Mouse (Mus musculus) kidney, postnatal 0 days (tissue): ENCODE measurements at regions not wholly inside any gene's neighbourhood (a gene's known extent, or its start where the extent isn't known, plus 50 kb on each side); places are given as distances from the start of the nearest gene placed in this dataset.

ENCODE experiments used
- ATAC-seq: fragments of 200-750 bp; cut with Nextera tagmentation; replicated peaks from 2 replicates; pipeline ENCODE4 v1.8.0; 2017; ENCODE audit warnings: low read depth, moderate number of reproducible peaks, moderate TSS enrichment, moderate library complexity; ENCODE audit not compliant: low FRiP score
- DNase-seq: peaks from one replicate; pipeline ENCODE4 v3.0.0-alpha.2; 2016; ENCODE audit warnings: low spot score
- H3K27ac ChIP-seq: fragments of 300-500 bp; sonication (generic); 2 replicates; pipeline ENCODE4 v1.5.1; 2014; ENCODE audit warnings: mild to moderate bottlenecking
- H3K27me3 ChIP-seq: fragments of 300-500 bp; sonication (generic); 2 replicates; pipeline ENCODE4 v1.6.1; 2014; ENCODE audit warnings: low read length, mixed read lengths; ENCODE audit not compliant: insufficient read depth
- H3K36me3 ChIP-seq: fragments of 300-500 bp; sonication (generic); 2 replicates; pipeline ENCODE4 v1.6.1; 2014; ENCODE audit warnings: low read length, mixed read lengths; ENCODE audit not compliant: insufficient read depth
- H3K4me1 ChIP-seq: fragments of 300-500 bp; sonication (generic); replicated peaks from 2 replicates; pipeline ENCODE4 v1.6.1; 2014; ENCODE audit warnings: antibody characterized with exemption, low read length, mixed read lengths; ENCODE audit not compliant: insufficient read depth
- H3K4me2 ChIP-seq: fragments of 300-500 bp; sonication (generic); 2 replicates; pipeline ENCODE4 v1.6.1; 2014; ENCODE audit warnings: mild to moderate bottlenecking, low read length, moderate library complexity, mixed read lengths
- H3K4me3 ChIP-seq: fragments of 300-500 bp; sonication (generic); replicated peaks from 2 replicates; pipeline ENCODE4 v1.5.1; 2014; ENCODE audit warnings: low read depth, low read length
- H3K9ac ChIP-seq: fragments of 300-500 bp; sonication (generic); 2 replicates; pipeline ENCODE4 v1.6.1; 2014; ENCODE audit warnings: low read depth, low read length
- H3K9me3 ChIP-seq: fragments of 300-500 bp; sonication (generic); replicated peaks from 2 replicates; pipeline ENCODE4 v1.6.1; 2016; ENCODE audit warnings: low read length, inconsistent platforms, mixed read lengths
- CTCF ChIP-seq: IDR thresholded peaks from 2 replicates; pipeline ENCODE4 v1.5.1; 2016; ENCODE audit warnings: antibody characterized with exemption, low read depth, mild to moderate bottlenecking, moderate library complexity
- WGBS: fragments of 180-500 bp; shearing (Covaris S2); extraction: QIAGEN DNeasy Blood & Tissue Kit; methylation state at CpG from one replicate; pipeline ENCODE4 v1.1.7; 2014; 5-methylcytosine and 5-hydroxymethylcytosine counted together

DNA sequence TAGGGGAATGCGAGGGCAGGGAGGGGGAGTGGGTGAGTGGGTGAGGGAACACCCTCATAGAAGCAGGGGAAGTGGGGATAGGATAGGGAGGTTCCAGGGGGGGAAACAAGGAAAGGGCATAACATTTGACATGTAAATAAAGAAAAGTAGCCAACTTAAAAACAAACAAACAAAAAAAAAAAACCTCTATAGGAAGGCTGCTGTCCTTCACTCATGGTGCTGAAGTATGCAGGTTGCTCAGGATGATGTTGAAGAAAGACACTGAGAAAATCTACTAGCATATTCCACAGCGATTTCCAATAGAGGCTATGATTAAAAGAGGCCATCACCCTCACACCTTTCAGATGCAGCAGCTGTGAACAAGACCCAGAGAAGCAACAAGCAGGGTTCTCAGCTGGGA is 298.7 kb downstream of the Rps29 start:
- Histone ChIP-seq H3K4me2 (no peak overlapping the region), H3K9ac (no peak overlapping the region), H3K27ac (no peak overlapping the region), H3K27me3 (no peaks in the 10 kb centered on the region), H3K36me3 (no peaks in the 10 kb centered on the region), H3K4me1 (no peaks in the 10 kb centered on the region), H3K4me3 (no peak overlapping the region), H3K9me3 (no peaks in the 10 kb centered on the region)
- 68% methylated on average over 2 of the region's 2 CpGs for WGBS
- ATAC-seq (no peak), DNase-seq (peak; percentile 36)
- no peak for TF ChIP-seq CTCF

DNA sequence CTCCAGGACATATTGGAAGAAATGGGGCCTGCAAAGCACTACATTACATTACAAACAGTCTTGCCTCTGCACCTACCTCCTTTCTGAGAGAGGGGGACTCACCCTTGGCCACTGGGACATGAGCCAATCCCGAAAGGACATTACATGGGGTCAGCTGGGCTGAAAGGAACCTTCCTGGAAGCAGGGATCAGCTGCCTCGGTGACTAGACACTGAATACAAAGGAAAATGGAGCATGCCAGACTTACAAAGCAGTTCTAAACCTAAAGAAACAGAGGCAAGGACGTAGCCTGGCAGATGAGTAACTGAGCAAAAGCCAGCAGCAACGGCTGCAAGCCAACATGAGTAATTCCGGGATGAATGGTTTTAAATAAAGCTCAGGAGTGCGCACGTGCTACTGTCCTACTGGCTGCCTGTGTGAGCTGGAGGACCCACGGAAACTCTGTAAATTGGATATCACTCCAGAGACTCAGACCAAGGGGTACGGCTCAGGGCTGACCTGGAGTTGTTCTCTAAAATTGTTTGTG is 309.3 kb downstream of the Rps29 start:
- WGBS, result 82% methylated on average over 9 of the region's 9 CpGs
- no peaks in the 10 kb centered on the region for H3K9me3 ChIP-seq

DNA sequence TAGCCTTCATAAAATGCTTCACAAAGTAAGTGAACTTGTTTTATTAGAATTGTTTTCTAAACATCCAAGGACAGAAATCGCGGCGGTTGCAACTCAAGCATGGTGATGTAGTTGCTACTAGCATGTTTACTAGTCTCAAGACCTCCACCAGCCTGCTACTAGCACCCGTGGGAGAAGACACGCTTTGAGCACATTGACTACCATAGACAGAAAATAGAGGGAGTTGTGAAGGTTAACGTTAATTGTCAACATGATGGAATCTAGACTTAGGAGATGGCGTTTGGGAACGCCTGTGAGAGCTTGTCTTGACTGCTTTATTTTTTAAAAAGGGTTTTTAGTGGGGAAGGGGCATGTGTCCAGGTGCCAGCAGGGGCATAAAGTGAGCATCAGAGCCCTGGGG is 318.2 kb downstream of the Rps29 start:
- H3K9ac ChIP-seq, result no peak overlapping the region
- H3K4me2 ChIP-seq, result no peak overlapping the region
- no peaks in the 10 kb centered on the region for H3K36me3 ChIP-seq
- ATAC-seq (no peak), DNase-seq (no peak)
- H3K27ac ChIP-seq, result no peak overlapping the region
- no peak for TF ChIP-seq CTCF
- no peak overlapping the region for H3K4me3 ChIP-seq
- H3K27me3 ChIP-seq, result no peaks in the 10 kb centered on the region
- no peaks in the 10 kb centered on the region for H3K9me3 ChIP-seq
- no peaks in the 10 kb centered on the region for H3K4me1 ChIP-seq
- 93% methylated on average over 8 of the region's 8 CpGs for WGBS

More for the DNA sequence above, 309.3 kb downstream of the Rps29 start:
- TF ChIP-seq CTCF, result no peak
- no peak overlapping the region for H3K4me3 ChIP-seq
- no peak for ATAC-seq
- H3K4me2 ChIP-seq, result no peak overlapping the region
- DNase-seq, result no peak
- H3K9ac ChIP-seq, result no peak overlapping the region
- no peaks in the 10 kb centered on the region for H3K36me3 ChIP-seq
- H3K27ac ChIP-seq, result no peak overlapping the region
- no peaks in the 10 kb centered on the region for H3K4me1 ChIP-seq
- H3K27me3 ChIP-seq, result no peaks in the 10 kb centered on the region

DNA sequence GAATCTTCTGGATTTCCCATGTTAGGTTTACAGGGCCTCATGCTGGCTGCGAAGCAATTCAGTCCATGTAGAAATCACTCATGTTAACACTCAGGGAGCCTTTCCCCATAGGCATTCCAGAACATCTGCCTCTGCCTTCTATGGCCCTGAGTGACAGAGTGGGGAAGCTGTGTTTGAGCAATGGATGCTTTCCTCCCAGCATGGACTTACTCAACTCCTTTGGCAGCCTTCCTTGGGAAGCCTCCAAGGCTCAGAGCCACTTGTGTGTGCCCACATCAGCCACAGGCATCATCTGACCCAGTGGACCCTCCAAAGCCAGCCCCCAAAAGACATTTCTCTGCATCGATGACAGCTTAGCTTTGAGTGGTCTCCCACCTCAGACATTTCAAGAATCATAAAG is 318.8 kb downstream of the Rps29 start:
- no peak for ATAC-seq
- H3K4me2 ChIP-seq, result no peak overlapping the region
- DNase-seq, result no peak
- H3K27ac ChIP-seq, result no peak overlapping the region
- H3K36me3 ChIP-seq, result no peaks in the 10 kb centered on the region
- H3K27me3 ChIP-seq, result no peaks in the 10 kb centered on the region
- no peaks in the 10 kb centered on the region for H3K4me1 ChIP-seq
- no peak overlapping the region for H3K9ac ChIP-seq
- H3K9me3 ChIP-seq, result no peaks in the 10 kb centered on the region
- H3K4me3 ChIP-seq, result no peak overlapping the region
- no peak for TF ChIP-seq CTCF
- 90% methylated on average over 2 of the region's 2 CpGs for WGBS

DNA sequence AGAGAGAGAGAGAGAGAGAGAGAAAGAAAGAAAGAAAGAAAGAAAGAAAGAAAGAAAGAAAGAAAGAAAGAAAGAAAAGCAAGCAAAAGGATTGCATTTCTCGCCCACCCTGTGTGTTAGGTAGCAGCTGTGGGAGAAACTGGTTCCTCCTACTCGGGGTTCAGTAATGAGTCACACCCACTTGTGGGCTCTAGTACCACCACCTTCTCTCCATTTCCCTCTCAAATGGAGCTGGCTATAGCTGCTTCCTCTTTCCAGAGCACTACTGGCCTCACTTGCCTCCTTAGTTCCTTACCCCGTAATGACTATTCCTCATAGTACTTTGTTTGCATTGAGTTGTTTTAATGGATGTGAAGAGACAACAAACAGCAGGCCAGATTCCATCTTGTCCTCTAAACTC is 323.0 kb downstream of the Rps29 start:
- Histone ChIP-seq H3K9ac (no peak overlapping the region), H3K9me3 (no peaks in the 10 kb centered on the region), H3K27ac (no peak overlapping the region), H3K4me3 (no peak overlapping the region), H3K36me3 (no peaks in the 10 kb centered on the region), H3K4me2 (no peak overlapping the region), H3K4me1 (no peaks in the 10 kb centered on the region), H3K27me3 (no peaks in the 10 kb centered on the region)
- no peak for ATAC-seq
- WGBS, result 72% methylated on average over 3 of the region's 3 CpGs
- no peak for TF ChIP-seq CTCF
- DNase-seq, result no peak

DNA sequence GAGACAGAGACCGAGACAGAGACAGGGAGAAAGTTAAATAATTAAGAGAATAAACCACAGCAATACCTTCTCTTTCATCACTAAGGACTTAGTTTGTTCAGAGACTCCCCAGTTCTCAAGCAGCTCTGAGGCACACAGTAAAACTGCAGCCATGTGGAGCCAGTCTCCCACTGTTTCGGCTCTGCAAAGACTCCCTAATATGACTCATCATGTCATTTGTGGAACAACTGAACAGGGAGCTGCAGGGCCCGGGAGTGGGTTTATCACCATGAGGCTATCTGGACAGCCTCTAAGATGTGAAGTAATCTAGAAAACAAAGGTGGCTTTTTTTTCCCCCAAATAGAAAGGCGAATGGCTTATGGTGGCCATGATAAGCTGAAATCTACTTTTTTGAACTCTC is 325.1 kb downstream of the Rps29 start:
- 59% methylated on average over 4 of the region's 4 CpGs for WGBS
- ATAC-seq, result no peak
- TF ChIP-seq CTCF, result no peak
- Histone ChIP-seq H3K27ac (no peak overlapping the region), H3K4me3 (no peak overlapping the region), H3K36me3 (no peaks in the 10 kb centered on the region), H3K27me3 (no peaks in the 10 kb centered on the region), H3K9me3 (no peaks in the 10 kb centered on the region), H3K4me2 (no peak overlapping the region), H3K4me1 (no peaks in the 10 kb centered on the region), H3K9ac (no peak overlapping the region)
- DNase-seq, result no peak

DNA sequence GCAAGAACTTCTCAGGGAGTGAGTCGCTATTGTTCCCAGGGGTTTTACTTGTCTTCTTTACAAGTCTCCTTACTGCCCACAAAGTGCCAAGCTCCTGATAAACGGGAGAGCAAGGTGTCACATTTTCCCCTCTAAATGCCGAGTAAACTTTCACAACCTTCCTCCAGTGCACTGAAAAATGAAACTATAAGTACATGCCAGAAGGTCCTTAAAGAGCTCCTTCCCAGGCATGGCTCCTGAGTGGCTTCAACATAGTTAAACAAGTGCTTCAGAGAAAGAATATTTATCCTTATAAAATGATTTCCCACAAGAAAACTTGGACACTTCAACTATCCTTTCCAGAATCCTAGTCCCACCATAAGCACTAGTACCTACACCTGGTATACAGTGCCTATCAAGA is 329.6 kb downstream of the Rps29 start:
- WGBS, result 49% methylated on average over 3 of the region's 3 CpGs
- Histone ChIP-seq H3K9me3 (no peaks in the 10 kb centered on the region), H3K4me3 (no peak overlapping the region), H3K36me3 (no peaks in the 10 kb centered on the region), H3K4me2 (no peak overlapping the region), H3K4me1 (no peaks in the 10 kb centered on the region), H3K9ac (no peak overlapping the region), H3K27ac (no peak overlapping the region), H3K27me3 (no peaks in the 10 kb centered on the region)
- ATAC-seq (no peak), DNase-seq (no peak)
- TF ChIP-seq CTCF, result no peak
